Mouse (Mus musculus): ENCODE data around the gene Hs6st3. TPM values are rescaled to one million over a fixed set of nuclear protein-coding genes. Genes with fewer than 3 reads are reported as not detected.
"Not testable (repeated sequence)": the region's sequence is repeated elsewhere in the genome, so short reads cannot be mapped to it uniquely, and the experiment has no call there.

Hs6st3 gene
- total RNA-seq, 4 experiments from 2014 or later = 0.41 to 2.3 (median 1.0) TPM

DNA sequence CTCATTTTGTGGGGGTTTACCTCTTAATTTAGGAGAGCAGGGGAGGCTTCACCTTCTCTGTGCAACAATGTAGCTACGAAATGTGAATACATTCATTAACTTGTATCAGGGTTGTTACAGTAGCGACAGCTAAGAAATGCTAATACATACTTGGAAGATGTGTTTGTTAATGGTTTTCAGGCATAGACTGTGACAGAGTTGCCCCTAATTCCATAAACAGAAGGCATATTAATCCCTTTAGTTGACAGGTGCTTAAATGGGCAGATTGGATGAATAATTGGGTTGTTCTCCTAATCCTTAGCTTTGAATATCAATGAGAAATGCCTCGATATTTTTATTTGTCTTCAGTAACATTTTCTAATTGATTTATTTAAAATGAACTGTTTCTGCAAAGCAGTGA lies 314.7 kb downstream of the Hs6st3 start:
- DNase-seq = no peak

DNA sequence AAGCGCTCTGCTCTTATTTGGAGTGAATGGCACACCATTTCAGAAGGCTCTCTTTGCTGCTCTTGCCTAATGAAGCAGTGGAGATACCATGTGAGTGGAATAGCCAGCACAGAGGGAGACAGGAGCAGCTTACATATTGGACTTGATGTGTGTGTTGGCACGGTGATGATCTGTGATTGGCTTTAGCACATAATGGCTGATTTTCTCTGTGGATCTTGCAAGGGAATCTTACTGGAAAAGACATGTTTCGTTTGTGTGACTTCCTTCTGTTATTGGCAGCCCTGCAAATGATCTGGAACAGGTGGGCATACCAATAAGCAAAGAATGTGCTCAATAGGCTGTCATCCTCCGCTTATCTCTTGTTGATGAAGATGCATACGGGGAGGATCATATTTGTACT lies 326.2 kb downstream of the Hs6st3 start:
- DNase-seq = no peak

DNA sequence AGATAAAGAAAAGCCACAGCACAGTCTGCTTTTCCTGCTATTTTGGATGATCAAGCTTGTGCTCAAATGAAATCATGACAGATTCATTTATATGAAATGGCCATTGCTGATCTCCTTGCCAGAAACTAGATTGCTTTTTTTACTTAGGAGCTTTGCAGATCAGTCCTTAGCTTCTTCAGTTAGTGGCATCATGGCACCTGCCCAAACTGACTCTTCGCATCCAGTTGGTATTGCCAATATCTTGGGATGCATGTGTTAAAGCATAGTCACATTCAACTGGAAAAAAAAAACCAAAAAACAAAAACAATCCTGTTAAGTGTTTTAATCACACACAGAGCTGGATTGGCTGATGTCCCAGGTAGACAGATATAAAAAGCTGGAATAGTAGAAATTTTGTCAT lies 326.7 kb downstream of the Hs6st3 start:
- DNase-seq = no peak

GRCm38 (mm10) chr14:119466899-119467588 lies 328.9 kb downstream of the Hs6st3 start:
- peak; percentile 9 for DNase-seq

DNA sequence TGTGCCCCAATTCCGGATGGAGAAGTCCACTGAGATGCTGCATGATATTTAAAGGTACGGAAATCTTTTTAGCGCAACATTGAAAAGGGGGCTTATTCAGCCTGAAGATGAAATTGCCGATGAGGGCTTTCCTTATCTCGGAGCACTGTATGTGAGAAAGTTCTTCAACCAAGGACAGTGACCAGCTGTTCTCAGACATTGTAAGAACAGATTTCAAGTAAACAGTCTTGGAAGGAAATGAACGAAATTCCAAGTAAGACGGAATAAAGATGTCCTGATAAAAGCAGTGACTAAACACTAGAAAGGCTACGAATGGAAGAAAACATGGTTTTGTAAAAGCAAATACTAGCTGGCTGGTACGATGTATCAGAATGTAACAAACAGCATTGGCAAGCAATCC lies 338.4 kb downstream of the Hs6st3 start:
- no peak for DNase-seq

DNA sequence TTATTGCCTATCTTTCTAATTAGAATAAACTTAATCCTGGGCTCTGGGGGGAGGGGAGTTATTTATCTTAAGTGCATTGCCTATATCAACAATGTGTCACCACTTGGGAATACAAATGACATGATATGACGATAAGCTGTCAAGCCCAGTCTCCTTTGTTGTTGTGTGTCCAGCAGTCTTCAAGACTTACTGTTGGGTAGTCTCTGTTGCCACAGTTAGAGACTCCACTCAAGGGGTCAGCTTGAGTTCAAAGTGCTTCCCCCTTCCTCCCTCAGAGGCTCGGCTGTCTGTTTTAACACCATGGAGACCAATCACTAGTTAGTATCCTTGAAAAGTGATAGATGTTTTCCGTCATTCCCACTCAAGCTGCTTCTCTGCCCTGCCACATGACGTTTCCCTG lies 339.7 kb downstream of the Hs6st3 start:
- no peak for DNase-seq

DNA sequence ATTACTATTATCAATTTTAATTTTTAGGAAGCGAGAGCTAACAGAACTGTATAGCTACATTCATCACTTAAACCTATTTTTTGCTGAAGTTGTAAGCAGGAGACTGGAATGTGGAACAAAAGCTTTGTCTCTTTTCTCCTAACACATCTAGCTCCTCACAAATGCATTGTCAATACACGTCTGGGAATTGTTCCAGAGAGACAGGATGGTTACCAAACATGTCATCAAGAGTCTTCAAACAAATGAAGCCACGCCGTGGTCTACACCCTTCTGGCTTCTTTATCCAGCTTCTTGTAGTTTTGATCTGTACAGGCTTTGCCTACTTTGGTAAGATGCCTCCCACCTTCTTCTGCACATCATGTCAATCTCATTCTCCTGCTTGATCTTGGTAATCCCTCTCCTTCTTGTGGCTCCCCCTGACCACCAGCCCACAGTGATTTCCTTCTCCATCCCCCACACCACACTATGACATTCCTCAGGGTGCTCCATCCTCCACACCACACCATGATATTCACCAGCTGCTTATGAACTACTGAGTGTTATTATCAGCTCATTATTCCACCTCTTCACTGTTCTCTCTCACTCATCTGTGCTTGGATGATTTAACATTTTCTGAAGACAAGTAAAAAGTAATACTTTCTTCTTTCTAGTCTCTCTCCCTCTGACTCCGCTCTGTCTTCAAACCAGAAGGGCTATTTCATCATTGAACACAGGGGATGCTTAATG lies 351.0 kb downstream of the Hs6st3 start:
- DNase-seq = no peak

DNA sequence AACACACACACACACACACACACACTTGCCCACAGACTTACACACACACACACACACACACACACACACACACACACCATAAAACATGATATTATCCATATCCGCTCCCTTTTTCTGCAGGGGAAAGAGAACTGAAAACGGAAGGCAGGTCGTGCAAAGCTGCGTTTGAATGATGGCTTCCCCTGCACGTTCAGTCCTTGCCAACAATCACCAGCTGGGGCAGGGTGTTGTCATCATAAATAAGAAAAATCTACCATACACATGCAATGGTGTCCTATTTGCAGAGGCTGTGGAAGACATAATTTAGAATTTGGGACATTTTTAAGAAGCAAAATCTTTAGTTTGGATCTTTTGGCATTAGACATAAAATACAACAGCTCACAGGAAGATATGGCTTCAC lies 382.5 kb downstream of the Hs6st3 start:
- DNase-seq = no peak

GRCm38 (mm10) chr14:119521056-119521455 lies 382.9 kb downstream of the Hs6st3 start:
- no peak for DNase-seq

DNA sequence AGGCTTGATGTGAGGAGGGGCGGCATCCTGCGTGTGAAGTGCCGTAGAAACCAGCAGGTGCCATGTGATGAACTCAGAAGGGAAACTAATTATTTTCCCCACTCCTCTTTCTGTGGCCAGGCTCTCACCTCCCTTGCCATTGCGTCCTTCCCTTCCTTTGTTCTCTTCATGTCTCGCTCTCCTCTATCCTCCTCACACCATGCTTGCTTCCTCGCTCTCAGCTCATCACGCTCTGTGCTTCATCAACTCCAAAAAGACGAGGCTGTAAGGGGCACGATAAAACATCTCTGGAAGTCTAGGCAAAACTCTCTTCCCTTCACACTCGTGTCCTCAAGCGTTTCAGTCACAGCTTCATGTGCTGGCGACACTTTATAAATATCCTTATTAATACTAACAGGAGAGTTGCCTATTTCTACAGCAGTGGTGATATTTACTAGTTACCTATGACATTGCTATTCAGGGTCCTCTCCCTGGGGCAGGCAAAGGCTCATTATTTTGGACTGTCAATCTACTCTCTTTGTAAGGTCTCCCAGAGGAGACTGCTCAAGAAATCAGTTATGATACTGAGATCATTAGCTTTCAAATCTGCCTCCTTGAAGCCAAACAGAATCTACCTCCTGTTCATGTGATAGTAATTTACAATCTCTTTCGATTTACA lies 394.9 kb downstream of the Hs6st3 start:
- DNase-seq = no peak

DNA sequence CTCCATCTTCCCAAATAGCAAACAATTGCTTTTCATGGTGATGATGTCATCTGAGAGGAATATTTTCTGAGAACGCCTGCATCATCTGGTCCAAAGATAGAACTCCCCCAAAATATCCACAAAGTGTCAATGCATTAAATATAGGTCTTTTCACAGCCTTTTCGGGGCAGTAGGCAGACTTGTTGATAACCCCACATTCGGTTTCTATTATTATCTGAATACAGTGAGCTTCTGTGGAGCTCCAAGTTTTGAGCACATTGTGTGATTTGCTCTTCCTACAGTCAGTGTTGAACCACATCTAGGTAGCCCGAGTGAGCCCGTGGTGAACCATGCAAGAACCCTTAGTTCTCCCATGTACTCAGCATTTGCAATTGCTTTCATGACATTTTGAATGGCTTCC lies 402.4 kb downstream of the Hs6st3 start:
- DNase-seq = no peak

DNA sequence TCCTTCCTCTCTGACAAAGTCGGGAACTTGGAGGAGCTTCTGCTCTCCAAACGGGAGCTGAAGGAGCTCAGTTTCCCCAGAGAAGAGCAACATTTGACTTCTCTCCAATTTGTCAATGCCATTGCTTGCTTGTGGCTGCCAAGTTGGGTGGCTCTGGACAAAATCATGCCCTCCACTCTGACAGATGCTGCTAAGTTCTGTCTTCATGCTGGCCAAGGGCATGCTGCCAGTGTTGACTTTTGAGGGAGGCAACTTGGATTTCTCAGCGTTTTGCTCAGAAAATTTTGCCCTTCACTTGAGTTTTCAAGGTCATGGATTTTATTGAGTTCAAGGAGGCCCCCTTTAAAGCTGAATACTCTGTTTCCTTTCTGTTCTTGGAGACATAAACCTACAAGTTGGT lies 406.5 kb downstream of the Hs6st3 start:
- no peak for DNase-seq

DNA sequence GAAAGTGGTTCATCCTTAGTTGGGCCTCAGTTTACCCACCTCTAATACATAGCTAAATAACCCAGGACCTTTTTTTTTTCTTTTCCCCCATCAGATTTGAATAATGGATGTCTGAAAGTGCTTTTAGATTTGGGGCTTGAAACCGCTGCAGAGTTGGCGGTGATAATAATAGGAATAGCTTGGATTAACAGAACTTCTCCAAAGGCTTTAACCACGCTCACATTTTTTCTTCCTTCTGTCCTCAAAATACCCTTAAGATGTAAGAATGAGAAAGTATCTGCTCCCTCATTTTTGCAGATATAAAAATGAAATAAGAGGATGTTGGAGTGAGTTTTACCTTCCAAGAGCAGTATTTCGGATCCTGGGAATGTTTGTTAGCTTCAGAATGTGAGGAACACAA lies 420.2 kb downstream of the Hs6st3 start:
- no peak for DNase-seq

DNA sequence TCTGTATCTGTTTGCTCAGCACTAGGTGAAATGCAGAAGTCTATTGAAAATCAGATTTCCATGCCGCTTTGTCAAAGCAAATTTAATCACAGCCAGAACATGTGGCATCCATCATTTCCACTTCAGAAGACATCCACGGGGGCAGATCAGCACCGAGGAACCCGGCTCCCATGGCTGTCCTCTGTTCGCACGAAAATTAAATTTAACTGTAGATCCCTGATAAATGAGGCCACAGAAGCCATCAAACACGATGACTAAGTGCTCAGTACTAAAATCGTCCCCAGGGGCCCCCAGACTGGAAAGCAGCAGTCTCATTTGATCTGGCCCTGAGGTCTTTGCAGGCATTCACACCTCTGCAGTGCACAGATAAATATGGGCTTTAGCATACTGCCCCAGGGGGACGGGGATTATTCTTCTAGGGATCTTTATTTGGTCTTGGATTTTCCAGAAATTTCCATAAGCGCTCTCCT lies 443.9 kb downstream of the Hs6st3 start:
- peak; percentile 33 for DNase-seq

GRCm38 (mm10) chr14:119585069-119585468 lies 446.9 kb downstream of the Hs6st3 start:
- DNase-seq = no peak

GRCm38 (mm10) chr14:119587365-119587764 lies 449.2 kb downstream of the Hs6st3 start:
- not testable (repeated sequence) for DNase-seq

GRCm38 (mm10) chr14:119604327-119604726 lies 466.2 kb downstream of the Hs6st3 start:
- DNase-seq = no peak

GRCm38 (mm10) chr14:119612793-119613192 lies 474.7 kb downstream of the Hs6st3 start:
- DNase-seq = no peak

GRCm38 (mm10) chr14:119629127-119629526 lies 491.0 kb downstream of the Hs6st3 start:
- no peak for DNase-seq

DNA sequence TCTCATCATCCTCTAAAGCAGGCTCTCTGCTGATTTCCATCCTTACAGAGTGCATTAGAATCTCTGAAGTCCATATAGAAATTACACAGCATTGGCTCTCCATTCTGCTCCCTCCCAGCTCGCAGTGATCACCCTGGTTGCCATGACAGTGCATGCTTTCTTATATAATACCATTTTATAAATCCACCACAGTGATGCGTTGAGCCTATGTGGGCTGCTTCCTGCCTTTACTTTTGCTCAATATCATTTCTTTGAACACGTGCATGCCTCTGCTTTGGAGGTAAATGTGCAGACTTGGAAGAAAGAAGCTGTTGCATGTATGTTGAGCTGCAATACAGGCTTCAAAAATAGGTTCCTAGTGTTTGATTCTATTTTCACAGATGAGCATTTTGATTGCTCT lies 494.9 kb downstream of the Hs6st3 start:
- DNase-seq = no peak

- DNase-seq = no peak
Measured at GRCm38 (mm10) chr14:119633626-119634025, 495.5 kb downstream of the Hs6st3 start.

DNA sequence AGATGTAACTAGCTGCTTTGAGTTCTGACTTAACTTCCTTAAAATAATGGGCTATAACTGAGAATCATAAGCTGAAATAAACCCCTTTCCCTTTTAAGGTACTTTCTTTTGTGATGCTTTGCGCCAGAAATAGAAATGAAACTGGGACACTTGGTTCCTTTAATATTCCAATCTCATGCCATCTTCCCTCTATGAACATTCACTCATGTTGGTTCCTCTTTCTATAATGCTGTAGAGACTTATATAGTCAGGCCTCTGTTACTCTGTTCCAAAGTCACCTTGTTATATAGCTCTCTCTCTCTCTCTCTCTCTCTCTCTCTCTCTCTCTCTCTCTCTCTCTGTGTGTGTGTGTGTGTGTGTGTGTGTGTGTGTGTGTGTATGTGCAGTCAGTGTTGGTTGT lies 504.7 kb downstream of the Hs6st3 start:
- no peak for DNase-seq

- no peak for DNase-seq
Measured at GRCm38 (mm10) chr14:119643840-119644239, 505.7 kb downstream of the Hs6st3 start.

DNA sequence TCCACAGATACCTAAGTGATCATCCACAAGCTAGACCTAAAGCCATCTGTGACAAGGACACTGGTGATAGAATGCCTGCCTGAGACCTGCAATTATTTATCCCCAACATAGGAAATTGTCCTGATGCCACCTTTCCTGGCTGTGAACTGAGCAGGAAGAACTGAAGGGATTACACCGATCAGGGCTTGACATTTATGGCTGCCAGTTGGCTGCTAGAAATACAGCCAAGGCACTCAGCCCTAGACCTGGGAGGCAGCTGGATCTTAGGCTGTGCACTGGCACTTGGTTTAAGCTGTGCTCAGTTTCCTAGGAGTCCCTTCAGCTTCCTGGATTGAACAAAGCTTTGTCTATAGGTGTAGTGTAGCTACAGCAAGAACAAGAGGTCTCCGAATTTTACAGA lies 518.8 kb downstream of the Hs6st3 start:
- DNase-seq = no peak
